8 mouse cellular contexts compared by ENCODE assay signal in the genomic region with DNA sequence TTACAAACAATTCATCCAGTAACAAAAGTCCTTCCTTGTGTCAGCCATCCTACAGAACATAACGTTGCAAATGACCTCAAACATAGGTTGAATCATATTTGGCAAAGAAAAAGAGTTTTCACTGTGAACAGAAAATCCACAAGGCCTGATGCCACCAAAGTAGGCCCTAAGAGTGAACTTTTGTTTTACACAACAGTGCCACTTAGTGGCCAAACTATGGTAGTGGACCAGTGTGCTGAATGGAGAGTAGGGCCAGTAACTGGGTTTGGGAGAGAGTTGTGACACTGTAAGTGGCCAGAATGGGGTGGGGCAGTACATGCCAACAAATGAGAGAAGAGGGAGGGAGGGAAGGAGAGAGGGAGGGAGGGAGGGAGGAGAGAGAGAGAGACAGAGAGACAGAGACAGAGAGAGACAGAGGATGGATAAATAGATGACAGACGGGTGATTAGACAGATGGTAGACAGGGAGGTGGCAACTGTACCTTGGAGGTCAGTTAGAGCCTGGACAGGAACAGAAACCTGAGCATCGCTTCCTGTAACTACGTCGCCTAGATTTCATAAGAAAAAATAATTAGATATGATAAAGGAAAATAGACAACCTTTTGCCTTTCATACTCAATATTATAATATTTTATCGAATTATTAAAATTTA.
A peak's percentile ranks its signal among the peaks of the same experiment; 100 is the strongest.
DNase-seq lines count a peak whose midpoint lies in the region; ATAC-seq and TF ChIP-seq lines count a peak whose summit lies in the region.

No protein-coding gene starts in this region.

- H3K9ac ChIP-seq in limb, embryonic 11.5 days (ENCODE audit: low read length) = no peak overlapping the region
- H3K9ac ChIP-seq in midbrain, postnatal 0 days (replicated peaks; ENCODE audit: low read length, poor library complexity, severe bottlenecking) = no peak overlapping the region
- no peak overlapping the region for H3K9ac ChIP-seq in stomach, embryonic 14.5 days (replicated peaks; ENCODE audit: low read depth, low read length)

- H3K27ac ChIP-seq in limb, embryonic 11.5 days (replicated peaks; ENCODE audit: low read depth, low read length) = no peak overlapping the region
- H3K27ac ChIP-seq in midbrain, postnatal 0 days (ENCODE audit: low read depth, low read length) = no peak overlapping the region
- no peak overlapping the region for H3K27ac ChIP-seq in stomach, embryonic 14.5 days (ENCODE audit: low read length)

- TF ChIP-seq CTCF in midbrain, postnatal 0 days (IDR thresholded peaks at IDR 0.05) = peak; percentile 93

- H3K36me3 ChIP-seq in limb, embryonic 11.5 days (ENCODE audit: control insufficient read depth, insufficient read depth, low read length) = no peaks in the 10 kb centered on the region
- no peaks in the 10 kb centered on the region for H3K36me3 ChIP-seq in midbrain, postnatal 0 days (ENCODE audit: insufficient read depth, low read length)
- H3K36me3 ChIP-seq in stomach, embryonic 14.5 days (ENCODE audit: control insufficient read depth, insufficient read depth, low read length) = no peaks in the 10 kb centered on the region

- H3K27me3 ChIP-seq in limb, embryonic 11.5 days (ENCODE audit: control insufficient read depth, insufficient read depth, low read length) = no peaks in the 10 kb centered on the region
- H3K27me3 ChIP-seq in midbrain, postnatal 0 days (ENCODE audit: insufficient read depth, low read length) = no peaks in the 10 kb centered on the region
- no peaks in the 10 kb centered on the region for H3K27me3 ChIP-seq in stomach, embryonic 14.5 days (ENCODE audit: control insufficient read depth, insufficient read depth, low read length)

- no peak overlapping the region for H3K4me2 ChIP-seq in limb, embryonic 11.5 days (ENCODE audit: low read depth, severe bottlenecking)
- H3K4me2 ChIP-seq in midbrain, postnatal 0 days (ENCODE audit: low read depth, low read length, poor library complexity, severe bottlenecking) = no peak overlapping the region
- no peak overlapping the region for H3K4me2 ChIP-seq in stomach, embryonic 14.5 days (replicated peaks; ENCODE audit: low read depth, low read length)

- peak; percentile 79; the same call in 1 of the 2 replicates for ATAC-seq in limb, embryonic 11.5 days (ENCODE audit: insufficient number of reproducible peaks, low FRiP score, low TSS enrichment, low read depth)
- peak; percentile 78 for ATAC-seq in midbrain, postnatal 0 days (ENCODE audit: low FRiP score)
- 0 out of 2 replicates have a peak, but pooled peaks have one; percentile 49 for ATAC-seq in stomach, embryonic 14.5 days (ENCODE audit: insufficient number of reproducible peaks, insufficient read depth, low FRiP score, low read depth)

- 75% methylated on average over 6 of the region's 6 CpGs for WGBS in limb, embryonic 11.5 days
- 76% methylated on average over 6 of the region's 6 CpGs for WGBS in midbrain, postnatal 0 days
- WGBS in stomach, embryonic 14.5 days = 73% methylated on average over 6 of the region's 6 CpGs

- DNase-seq in B cell, adult 2 months = peak; percentile 66
- DNase-seq in adipocyte (ENCODE audit: low spot score) = peak; percentile 91
- peak; percentile 91 for DNase-seq in embryo, embryonic 10.5 days (ENCODE audit: low spot score)
- DNase-seq in heart, adult 18-20 months = peak; percentile 62 to 78
- peak; percentile 43 for DNase-seq in kidney, adult 18-20 months
- DNase-seq in limb, embryonic 11.5 days (ENCODE audit: low spot score) = peak; percentile 63
- DNase-seq in midbrain, postnatal 0 days (ENCODE audit: low spot score) = peak; percentile 92

- no peak overlapping the region for H3K4me3 ChIP-seq in limb, embryonic 11.5 days (ENCODE audit: low read depth, low read length)
- no peak overlapping the region for H3K4me3 ChIP-seq in midbrain, postnatal 0 days (ENCODE audit: low read depth, low read length)
- H3K4me3 ChIP-seq in stomach, embryonic 14.5 days (ENCODE audit: low read depth, low read length) = no peak overlapping the region

- H3K9me3 ChIP-seq in limb, embryonic 11.5 days (ENCODE audit: control insufficient read depth, low read length) = no peaks in the 10 kb centered on the region
- H3K9me3 ChIP-seq in midbrain, postnatal 0 days (ENCODE audit: low read length) = no peaks in the 10 kb centered on the region
- no peaks in the 10 kb centered on the region for H3K9me3 ChIP-seq in stomach, embryonic 14.5 days (ENCODE audit: control insufficient read depth, low read depth, low read length)

- H3K4me1 ChIP-seq in limb, embryonic 11.5 days (ENCODE audit: control insufficient read depth, insufficient read depth, low read length) = 0 out of 2 replicates have a peak, but pooled peaks cover under 1% of the 10 kb centered on the region
- no peaks in the 10 kb centered on the region for H3K4me1 ChIP-seq in midbrain, postnatal 0 days (ENCODE audit: insufficient read depth, low read length)
- no peaks in the 10 kb centered on the region for H3K4me1 ChIP-seq in stomach, embryonic 14.5 days (ENCODE audit: control insufficient read depth, insufficient read depth, low read length)
